Mouse (Mus musculus): ENCODE data around the gene Gm29735. TPM values are rescaled to one million over a fixed set of nuclear protein-coding genes. Genes with fewer than 3 reads are reported as not detected.
"Not testable (repeated sequence)": the region's sequence is repeated elsewhere in the genome, so short reads cannot be mapped to it uniquely, and the experiment has no call there.

The Gm29735 gene
- polyA plus RNA-seq, 1 experiment, result not detected

- no peaks in the 10 kb centered on the region for H3K4me1 ChIP-seq (replicated peaks; ENCODE audit: control insufficient read depth, insufficient read depth, low read length)
- H3K36me3 ChIP-seq (ENCODE audit: control insufficient read depth, insufficient read depth, low read length), result no peaks in the 10 kb centered on the region
- no peaks in the 10 kb centered on the region for H3K27me3 ChIP-seq (ENCODE audit: control insufficient read depth, insufficient read depth, low read length)
- no peak for TF ChIP-seq POLR2A (IDR thresholded peaks at IDR 0.05; ENCODE audit: control insufficient read depth, extremely low read depth, insufficient read depth, low read length, poor library complexity)
- no peak for TF ChIP-seq CTCF (IDR thresholded peaks at IDR 0.05; ENCODE audit: borderline replicate concordance, control insufficient read depth, extremely low read depth, insufficient read depth, low read length, poor library complexity)
- no peak overlapping the region for H3K4me3 ChIP-seq (ENCODE audit: control insufficient read depth, insufficient read depth, low read length)
- no peak for DNase-seq
- WGBS, result 93% methylated on average over 1 of the region's 1 CpGs
- H3K27ac ChIP-seq (ENCODE audit: control insufficient read depth, insufficient read depth, low read length), result no peak overlapping the region
Observed at GRCm38 (mm10) chr7:142178685-142179084, 21.8 kb upstream of the Gm29735 start.

- DNase-seq; H3K36me3 ChIP-seq (ENCODE audit: control insufficient read depth, insufficient read depth, low read length); H3K27me3 ChIP-seq (ENCODE audit: control insufficient read depth, insufficient read depth, low read length); H3K4me1 ChIP-seq (replicated peaks; ENCODE audit: control insufficient read depth, insufficient read depth, low read length); H3K4me3 ChIP-seq (ENCODE audit: control insufficient read depth, insufficient read depth, low read length); H3K27ac ChIP-seq (ENCODE audit: control insufficient read depth, insufficient read depth, low read length): not testable (repeated sequence)
Observed at GRCm38 (mm10) chr7:142175905-142176304, 19.0 kb upstream of the Gm29735 start, which contains the start of gene Krtap5-2. Krtap5-2 (minus strand) TSS chr7:142176005.

GRCm38 (mm10) chr7:142169836-142170235, 12.9 kb upstream of the Gm29735 start:
- Histone ChIP-seq H3K36me3 (ENCODE audit: control insufficient read depth, insufficient read depth, low read length) (no peaks in the 10 kb centered on the region), H3K27me3 (ENCODE audit: control insufficient read depth, insufficient read depth, low read length) (no peaks in the 10 kb centered on the region), H3K4me3 (ENCODE audit: control insufficient read depth, insufficient read depth, low read length) (no peak overlapping the region), H3K4me1 (replicated peaks; ENCODE audit: control insufficient read depth, insufficient read depth, low read length) (no peaks in the 10 kb centered on the region), H3K27ac (ENCODE audit: control insufficient read depth, insufficient read depth, low read length) (no peak overlapping the region)
- TF ChIP-seq CTCF (IDR thresholded peaks at IDR 0.05; ENCODE audit: borderline replicate concordance, control insufficient read depth, extremely low read depth, insufficient read depth, low read length, poor library complexity) (no peak), POLR2A (IDR thresholded peaks at IDR 0.05; ENCODE audit: control insufficient read depth, extremely low read depth, insufficient read depth, low read length, poor library complexity) (no peak)
- no peak for DNase-seq
- 52% methylated on average over 3 of the region's 3 CpGs for WGBS

GRCm38 (mm10) chr7:142165639-142166038, 8.7 kb upstream of the Gm29735 start, which contains the start of gene Gm4553:
Gm4553 (minus strand) TSS chr7:142165739.
- not testable (repeated sequence) for DNase-seq; H3K4me3 ChIP-seq (ENCODE audit: control insufficient read depth, insufficient read depth, low read length); H3K27ac ChIP-seq (ENCODE audit: control insufficient read depth, insufficient read depth, low read length); H3K27me3 ChIP-seq (ENCODE audit: control insufficient read depth, insufficient read depth, low read length); H3K36me3 ChIP-seq (ENCODE audit: control insufficient read depth, insufficient read depth, low read length); H3K4me1 ChIP-seq (replicated peaks; ENCODE audit: control insufficient read depth, insufficient read depth, low read length)

GRCm38 (mm10) chr7:142159366-142159765, 2.5 kb upstream of the Gm29735 start:
- Histone ChIP-seq H3K27me3 (ENCODE audit: control insufficient read depth, insufficient read depth, low read length) (no peaks in the 10 kb centered on the region), H3K27ac (ENCODE audit: control insufficient read depth, insufficient read depth, low read length) (no peak overlapping the region), H3K4me1 (replicated peaks; ENCODE audit: control insufficient read depth, insufficient read depth, low read length) (no peaks in the 10 kb centered on the region), H3K36me3 (ENCODE audit: control insufficient read depth, insufficient read depth, low read length) (no peaks in the 10 kb centered on the region), H3K4me3 (ENCODE audit: control insufficient read depth, insufficient read depth, low read length) (no peak overlapping the region)
- WGBS, result 98% methylated on average over 3 of the region's 3 CpGs
- TF ChIP-seq POLR2A (IDR thresholded peaks at IDR 0.05; ENCODE audit: control insufficient read depth, extremely low read depth, insufficient read depth, low read length, poor library complexity), result no peak
- TF ChIP-seq CTCF (IDR thresholded peaks at IDR 0.05; ENCODE audit: borderline replicate concordance, control insufficient read depth, extremely low read depth, insufficient read depth, low read length, poor library complexity), result no peak
- DNase-seq, result no peak

GRCm38 (mm10) chr7:142155308-142155707, 1.6 kb downstream of the Gm29735 start:
- Histone ChIP-seq H3K36me3 (ENCODE audit: control insufficient read depth, insufficient read depth, low read length) (no peaks in the 10 kb centered on the region), H3K4me3 (ENCODE audit: control insufficient read depth, insufficient read depth, low read length) (no peak overlapping the region), H3K27ac (ENCODE audit: control insufficient read depth, insufficient read depth, low read length) (no peak overlapping the region), H3K27me3 (ENCODE audit: control insufficient read depth, insufficient read depth, low read length) (no peaks in the 10 kb centered on the region), H3K4me1 (replicated peaks; ENCODE audit: control insufficient read depth, insufficient read depth, low read length) (no peaks in the 10 kb centered on the region)
- no peak for TF ChIP-seq POLR2A (IDR thresholded peaks at IDR 0.05; ENCODE audit: control insufficient read depth, extremely low read depth, insufficient read depth, low read length, poor library complexity)
- TF ChIP-seq CTCF (IDR thresholded peaks at IDR 0.05; ENCODE audit: borderline replicate concordance, control insufficient read depth, extremely low read depth, insufficient read depth, low read length, poor library complexity), result no peak
- no peak for DNase-seq
- WGBS, result 2% methylated on average over 1 of the region's 1 CpGs

- WGBS, result 93% methylated on average over 4 of the region's 4 CpGs
- no peak for TF ChIP-seq CTCF (IDR thresholded peaks at IDR 0.05; ENCODE audit: borderline replicate concordance, control insufficient read depth, extremely low read depth, insufficient read depth, low read length, poor library complexity)
- TF ChIP-seq POLR2A (IDR thresholded peaks at IDR 0.05; ENCODE audit: control insufficient read depth, extremely low read depth, insufficient read depth, low read length, poor library complexity), result no peak
- no peak for DNase-seq
Observed at GRCm38 (mm10) chr7:142152191-142152590, 4.7 kb downstream of the Gm29735 start.

More at GRCm38 (mm10) chr7:142152191-142152590, 4.7 kb downstream of the Gm29735 start:
- Histone ChIP-seq H3K27me3 (ENCODE audit: control insufficient read depth, insufficient read depth, low read length) (no peaks in the 10 kb centered on the region), H3K36me3 (ENCODE audit: control insufficient read depth, insufficient read depth, low read length) (no peaks in the 10 kb centered on the region), H3K4me3 (ENCODE audit: control insufficient read depth, insufficient read depth, low read length) (no peak overlapping the region), H3K4me1 (replicated peaks; ENCODE audit: control insufficient read depth, insufficient read depth, low read length) (no peaks in the 10 kb centered on the region), H3K27ac (ENCODE audit: control insufficient read depth, insufficient read depth, low read length) (no peak overlapping the region)

All from thymus, adult 2 months (tissue).